Mouse (Mus musculus) limb, embryonic 14.5 days (tissue): ENCODE measurements at regions not wholly inside any gene's neighbourhood (a gene's known extent, or its start where the extent isn't known, plus 50 kb on each side); places are given as distances from the start of the nearest gene placed in this dataset.

Experiments
- ATAC-seq: fragments of 200-750 bp; cut with Nextera tagmentation; 2 replicates; pipeline ENCODE4 v1.8.0; 2017; ENCODE audit warnings: low read depth, moderate number of reproducible peaks, moderate TSS enrichment; ENCODE audit not compliant: low FRiP score
- DNase-seq: peaks from one replicate; pipeline ENCODE4 v3.0.0-alpha.2; 2015; ENCODE audit warnings: low spot score
- H3K27ac ChIP-seq: fragments of 300-500 bp; sonication (generic); replicated peaks from 2 replicates; pipeline ENCODE4 v1.5.1; 2014; ENCODE audit warnings: low read depth, mild to moderate bottlenecking, low read length, moderate library complexity, mixed read lengths
- H3K27me3 ChIP-seq: fragments of 300-500 bp; sonication (generic); 2 replicates; pipeline ENCODE4 v1.6.1; 2014; ENCODE audit warnings: low read length, mixed read lengths; ENCODE audit not compliant: control insufficient read depth, insufficient read depth
- H3K36me3 ChIP-seq: fragments of 300-500 bp; sonication (generic); 2 replicates; pipeline ENCODE4 v1.6.1; 2014; ENCODE audit warnings: mild to moderate bottlenecking, low read length, moderate library complexity, mixed read lengths; ENCODE audit not compliant: control insufficient read depth, insufficient read depth
- H3K4me1 ChIP-seq: fragments of 300-500 bp; sonication (generic); 2 replicates; pipeline ENCODE4 v1.6.1; 2014; ENCODE audit warnings: antibody characterized with exemption, low read length, mixed read lengths; ENCODE audit not compliant: control insufficient read depth, insufficient read depth
- H3K4me2 ChIP-seq: fragments of 300-500 bp; sonication (generic); replicated peaks from 2 replicates; pipeline ENCODE4 v1.6.1; 2014; ENCODE audit warnings: low read depth, mild to moderate bottlenecking, low read length, moderate library complexity; ENCODE audit not compliant: severe bottlenecking
- H3K4me3 ChIP-seq: fragments of 300-500 bp; sonication (generic); replicated peaks from 2 replicates; pipeline ENCODE4 v1.5.1; 2014; ENCODE audit warnings: low read length
- H3K9ac ChIP-seq: fragments of 300-500 bp; sonication (generic); 2 replicates; pipeline ENCODE4 v1.6.1; 2014; ENCODE audit warnings: mild to moderate bottlenecking, low read depth, low read length, moderate library complexity; ENCODE audit not compliant: severe bottlenecking
- H3K9me3 ChIP-seq: fragments of 300-500 bp; sonication (generic); 2 replicates; pipeline ENCODE4 v1.6.1; 2016; ENCODE audit warnings: low read length; ENCODE audit not compliant: control insufficient read depth
- POLR2A ChIP-seq: fragments of 200-500 bp; IDR thresholded peaks from 2 replicates; pipeline ENCODE4 v1.8.0; 2012; ENCODE audit warnings: inconsistent platforms, mild to moderate bottlenecking, moderate library complexity, borderline replicate concordance; ENCODE audit not compliant: insufficient read depth, insufficient read length; ENCODE audit errors: extremely low read depth
- WGBS: fragments of 180-500 bp; shearing (Covaris S2); extraction: QIAGEN DNeasy Blood & Tissue Kit; methylation state at CpG from one replicate; pipeline ENCODE4 v1.1.7; 2014; 5-methylcytosine and 5-hydroxymethylcytosine counted together

- no peaks in the 10 kb centered on the region for H3K4me1 ChIP-seq
- no peaks in the 10 kb centered on the region for H3K36me3 ChIP-seq
- no peaks in the 10 kb centered on the region for H3K27me3 ChIP-seq
- no peak overlapping the region for H3K9ac ChIP-seq
- TF ChIP-seq POLR2A, result no peak
- H3K4me3 ChIP-seq, result no peak overlapping the region
- H3K27ac ChIP-seq, result no peak overlapping the region
- no peak for DNase-seq
- H3K4me2 ChIP-seq, result no peak overlapping the region
- H3K9me3 ChIP-seq, result no peaks in the 10 kb centered on the region
- no peak for ATAC-seq
- WGBS, result 88% methylated on average over 8 of the region's 8 CpGs
Measured at GRCm38 (mm10) chr3:149436420-149436819, 446.1 kb upstream of the Adgrl2 start.

- no peaks in the 10 kb centered on the region for H3K36me3 ChIP-seq
- TF ChIP-seq POLR2A, result no peak
- H3K4me2 ChIP-seq, result no peak overlapping the region
- H3K9me3 ChIP-seq, result no peaks in the 10 kb centered on the region
- WGBS, result 92% methylated on average over 10 of the region's 10 CpGs
- DNase-seq, result no peak
- no peak overlapping the region for H3K27ac ChIP-seq
- H3K4me3 ChIP-seq, result no peak overlapping the region
- H3K9ac ChIP-seq, result no peak overlapping the region
- no peak for ATAC-seq
- H3K4me1 ChIP-seq, result no peaks in the 10 kb centered on the region
- no peaks in the 10 kb centered on the region for H3K27me3 ChIP-seq
Measured at GRCm38 (mm10) chr3:149431795-149432194, 441.4 kb upstream of the Adgrl2 start.

- TF ChIP-seq POLR2A, result no peak
- 60% methylated on average over 18 of the region's 18 CpGs for WGBS
- ATAC-seq (no peak), DNase-seq (no peak)
- Histone ChIP-seq H3K9ac (no peak overlapping the region), H3K27ac (no peak overlapping the region), H3K27me3 (no peaks in the 10 kb centered on the region), H3K9me3 (no peaks in the 10 kb centered on the region), H3K4me2 (no peak overlapping the region), H3K4me1 (no peaks in the 10 kb centered on the region), H3K36me3 (no peaks in the 10 kb centered on the region), H3K4me3 (no peak overlapping the region)
Measured at GRCm38 (mm10) chr3:149426023-149426759, 435.8 kb upstream of the Adgrl2 start.

- Histone ChIP-seq H3K9me3 (no peaks in the 10 kb centered on the region), H3K4me2 (no peak overlapping the region), H3K27me3 (no peaks in the 10 kb centered on the region), H3K9ac (no peak overlapping the region), H3K27ac (no peak overlapping the region), H3K4me3 (no peak overlapping the region), H3K36me3 (no peaks in the 10 kb centered on the region), H3K4me1 (no peaks in the 10 kb centered on the region)
- no peak for DNase-seq
- WGBS, result 88% methylated on average over 1 of the region's 1 CpGs
- ATAC-seq, result no peak
- TF ChIP-seq POLR2A, result no peak
Measured at GRCm38 (mm10) chr3:149424306-149424705, 434.0 kb upstream of the Adgrl2 start.

GRCm38 (mm10) chr3:149423491-149423890 lies 433.1 kb upstream of the Adgrl2 start:
- no peaks in the 10 kb centered on the region for H3K27me3 ChIP-seq
- TF ChIP-seq POLR2A, result no peak
- WGBS, result 51% methylated on average over 9 of the region's 9 CpGs

More at GRCm38 (mm10) chr3:149423491-149423890, 433.1 kb upstream of the Adgrl2 start:
- H3K9me3 ChIP-seq, result no peaks in the 10 kb centered on the region
- no peaks in the 10 kb centered on the region for H3K4me1 ChIP-seq
- H3K4me3 ChIP-seq, result no peak overlapping the region
- no peak for DNase-seq
- ATAC-seq, result no peak
- no peaks in the 10 kb centered on the region for H3K36me3 ChIP-seq
- no peak overlapping the region for H3K27ac ChIP-seq
- no peak overlapping the region for H3K9ac ChIP-seq
- H3K4me2 ChIP-seq, result no peak overlapping the region
